Mouse (Mus musculus) natural killer cell, adult 2 months (primary cell): ENCODE data around the gene Esp1.
"Not testable (repeated sequence)": the region's sequence is repeated elsewhere in the genome, so short reads cannot be mapped to it uniquely, and the experiment has no call there.

Source experiments
- DNase-seq, 2 experiments: peaks; one replicate each; pipeline ENCODE4 v3.0.0; 2022; ENCODE audit warnings: low spot score in 2 of 2

Gene Esp1

DNA sequence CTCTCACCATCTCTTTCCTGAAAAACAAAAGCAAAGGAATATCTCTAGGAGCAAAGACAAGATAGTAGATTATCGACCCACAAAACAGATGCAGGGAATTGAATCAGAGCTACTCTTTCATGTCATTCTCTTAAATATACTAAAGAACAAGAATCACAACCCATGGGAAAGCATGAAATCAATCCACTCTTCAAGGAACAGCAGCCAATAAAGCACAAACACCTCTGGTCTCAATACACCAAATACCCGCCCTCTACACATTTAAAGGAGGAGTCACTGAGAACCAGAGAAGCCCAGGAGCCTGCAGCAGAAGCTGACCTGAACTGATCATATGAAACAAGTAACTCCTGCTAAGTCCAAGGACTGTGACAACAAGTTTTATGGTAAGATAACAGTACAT lies at the start of gene Esp1:
Esp1 (plus strand) TSS at position 301 of the 400 bp plus-strand sequence.
- DNase-seq: no peak

DNA sequence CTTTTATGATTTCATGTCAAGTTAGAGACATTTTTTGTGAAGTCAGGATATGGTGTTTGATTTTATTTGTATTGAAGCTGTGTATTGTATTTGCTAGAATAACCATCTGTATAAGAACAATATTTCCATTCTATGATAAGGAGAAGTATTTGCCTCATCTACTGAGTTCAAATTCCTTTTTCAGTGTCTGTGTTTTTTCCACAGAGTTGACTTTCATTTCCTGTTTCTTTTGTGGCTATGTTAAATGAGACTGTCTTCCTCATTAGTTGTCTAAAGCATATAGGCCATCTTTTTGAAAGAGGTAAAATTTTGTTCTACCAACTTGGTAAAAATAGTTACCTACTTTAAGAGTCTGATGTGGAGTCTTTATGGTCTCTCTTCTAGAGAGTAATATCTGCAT lies 10.6 kb upstream of the Esp1 start:
- DNase-seq: no peak

- not testable (repeated sequence) for DNase-seq
These were observed 9.9 kb upstream of the Esp1 start for GRCm38 (mm10) chr17:40717055-40717454.

DNA sequence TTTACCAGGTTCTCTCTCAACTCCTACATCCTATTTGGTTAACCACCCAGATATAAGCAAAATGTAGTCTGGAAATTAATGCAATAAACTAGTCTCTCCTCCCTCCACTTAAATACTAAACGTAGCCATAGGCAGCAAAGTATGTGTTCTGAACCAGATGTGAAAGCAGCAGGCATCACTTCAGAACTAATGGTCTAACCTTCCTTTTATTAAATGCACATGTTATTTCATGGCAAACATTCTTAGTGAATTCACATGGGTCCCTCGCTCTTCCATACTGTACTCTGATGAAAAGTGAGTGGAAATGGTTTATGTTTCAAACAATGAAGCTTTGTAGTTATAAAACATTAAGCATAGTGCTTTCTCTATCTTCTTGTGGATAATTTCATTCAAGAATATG lies 4.4 kb downstream of the Esp1 start:
- DNase-seq: no peak

- DNase-seq: no peak
These were observed 4.8 kb downstream of the Esp1 start for GRCm38 (mm10) chr17:40731724-40732123.

GRCm38 (mm10) chr17:40763662-40764061 lies 36.7 kb downstream of the Esp1 start:
- DNase-seq: no peak

GRCm38 (mm10) chr17:40767120-40767519 lies 40.2 kb downstream of the Esp1 start:
- no peak for DNase-seq
